Mouse (Mus musculus) layer of hippocampus, adult 2 months (tissue): ENCODE measurements around the gene Tex14. TPM values are rescaled to one million over a fixed set of nuclear protein-coding genes. Genes with fewer than 3 reads are reported as not detected.
"Not testable (repeated sequence)": the region's sequence is repeated elsewhere in the genome, so short reads cannot be mapped to it uniquely, and the experiment has no call there.

ENCODE experiments used
- DNase-seq, 2 experiments: peaks; one replicate each; pipeline ENCODE4 v3.0.0; 2022; ENCODE audit warnings: low spot score in 2 of 2
- H3K27ac ChIP-seq: fragments of 200-600 bp; 2 replicates; pipeline ENCODE4 v1.8.1; 2022
- H3K4me3 ChIP-seq: fragments of 200-600 bp; 2 replicates; pipeline ENCODE4 v1.8.1; 2022; ENCODE audit warnings: mild to moderate bottlenecking
- CTCF ChIP-seq: fragments of 200-600 bp; conservative IDR thresholded peaks from 2 replicates; pipeline ENCODE4 v1.8.1; 2022; ENCODE audit warnings: antibody characterized with exemption, mild to moderate bottlenecking, moderate library complexity
- total RNA-seq, 2 experiments: library from RNA; stranded (reverse); gene quantifications; 2 replicates each; pipeline ENCODE4 v1.2.3; 2021

The Tex14 gene
- total RNA-seq, 2 experiments from 2014 or later, result 0.20 to 0.26 TPM

GRCm38 (mm10) chr11:87462461-87463242, 57.8 kb downstream of the Tex14 start:
- peak; percentile 48 to 55 for DNase-seq
- Histone ChIP-seq H3K4me3 (peak overlapping the region; percentile 17; the same call in 1 of the 2 replicates), H3K27ac (peak overlapping the region; percentile 70)
- TF ChIP-seq CTCF, result 0 out of 2 replicates have a peak, but pooled peaks have one; percentile 17

- Histone ChIP-seq H3K4me3 (no peak overlapping the region), H3K27ac (no peak overlapping the region)
- no peak for DNase-seq
- TF ChIP-seq CTCF, result no peak
These were observed 58.3 kb downstream of the Tex14 start for GRCm38 (mm10) chr11:87463243-87463540.

GRCm38 (mm10) chr11:87463792-87464430, 59.0 kb downstream of the Tex14 start:
- H3K4me3 ChIP-seq, DNase-seq, H3K27ac ChIP-seq: not testable (repeated sequence)

- TF ChIP-seq CTCF, result no peak
- H3K27ac ChIP-seq, result no peak overlapping the region
- no peak for DNase-seq
- no peak overlapping the region for H3K4me3 ChIP-seq
These were observed 61.2 kb downstream of the Tex14 start for GRCm38 (mm10) chr11:87465990-87466593.

- no peak for DNase-seq
- no peak for TF ChIP-seq CTCF
- Histone ChIP-seq H3K4me3 (no peak overlapping the region), H3K27ac (no peak overlapping the region)
These were observed 62.8 kb downstream of the Tex14 start for GRCm38 (mm10) chr11:87467491-87468277.

GRCm38 (mm10) chr11:87468278-87468655, 63.4 kb downstream of the Tex14 start:
- H3K4me3 ChIP-seq, result no peak overlapping the region
- no peak for TF ChIP-seq CTCF
- H3K27ac ChIP-seq, result no peak overlapping the region
- DNase-seq, result no peak

GRCm38 (mm10) chr11:87468706-87469315, 63.9 kb downstream of the Tex14 start:
- Histone ChIP-seq H3K27ac (no peak overlapping the region), H3K4me3 (no peak overlapping the region)
- peak; percentile 17; the same call in 1 of the 2 replicates for TF ChIP-seq CTCF
- DNase-seq, result no peak

GRCm38 (mm10) chr11:87470807-87471698, 66.2 kb downstream of the Tex14 start:
- H3K27ac ChIP-seq, result peak overlapping the region; percentile 34
- H3K4me3 ChIP-seq, result peak overlapping the region; percentile 43
- peak; percentile 41 to 42 for DNase-seq

- H3K4me3 ChIP-seq, DNase-seq, H3K27ac ChIP-seq: not testable (repeated sequence)
These were observed 66.8 kb downstream of the Tex14 start for GRCm38 (mm10) chr11:87471699-87471997.

GRCm38 (mm10) chr11:87472058-87472457, 67.2 kb downstream of the Tex14 start:
- H3K27ac ChIP-seq, DNase-seq, H3K4me3 ChIP-seq: not testable (repeated sequence)

- not testable (repeated sequence) for H3K4me3 ChIP-seq, H3K27ac ChIP-seq, DNase-seq
These were observed 74.3 kb downstream of the Tex14 start for GRCm38 (mm10) chr11:87479172-87479571.

GRCm38 (mm10) chr11:87483796-87484326, 79.0 kb downstream of the Tex14 start:
- Histone ChIP-seq H3K4me3 (no peak overlapping the region), H3K27ac (no peak overlapping the region)
- peak; percentile 60 for TF ChIP-seq CTCF
- no peak for DNase-seq
